Mouse (Mus musculus): ENCODE measurements around the gene Nsfl1c.

GRCm38 (mm10) chr2:151504226-151504625 is 10.2 kb downstream of the Nsfl1c start:
- TF ChIP-seq HCFC1 (IDR thresholded peaks at IDR 0.05; ENCODE audit: borderline replicate concordance, insufficient read depth, low read length) (no peak), MAFK (IDR thresholded peaks at IDR 0.05; ENCODE audit: insufficient read depth, low read depth, low read length) (no peak), ZNF384 (IDR thresholded peaks at IDR 0.05; ENCODE audit: low read depth, low read length) (no peak), ZC3H11A (IDR thresholded peaks at IDR 0.05; ENCODE audit: borderline replicate concordance, low read depth, low read length) (no peak)

All from ES-E14 (cell line).